Mouse (Mus musculus) kidney, embryonic 14.5 days (tissue): ENCODE measurements around the gene Tubb5. TPM values are rescaled to one million over a fixed set of nuclear protein-coding genes. Genes with fewer than 3 reads are reported as not detected.

Experiments
- microRNA-seq: library from miRNA; unstranded; fragments of <30 nt; microRNA quantifications from one replicate; pipeline ENCODE4, GENCODE M21; 2016
- polyA plus RNA-seq: library from polyadenylated mRNA; unstranded; fragments of >200 nt; fragmentation: Nextera tagmentation; extraction: Ambion mirVana; gene quantifications from 2 replicates; pipeline ENCODE4 v1.2.1, GENCODE M21; 2014

Gene Tubb5
- polyA plus RNA-seq, 1 experiment from 2014 or later = 1,103 TPM

Small RNAs within 50 kb of the gene (microRNA-seq; reads per million reads assigned to microRNA genes)
- gene Gm28033 = 0.84 reads per million

Other genes starting within 250 kb of the Tubb5 start
- 3.3 and 4.2 TPM in 2 replicates for gene Sfta2, start 236.8 kb downstream of the Tubb5 start, polyA plus RNA-seq
- gene Gm9573, start 211.7 kb downstream of the Tubb5 start, polyA plus RNA-seq = not detected in 2 replicates
- gene Mucl3, start 194.6 kb downstream of the Tubb5 start, polyA plus RNA-seq = 0.15 and 0.24 TPM in 2 replicates
- 9.5 and 16.8 TPM in 2 replicates for gene Vars2, start 170.7 kb downstream of the Tubb5 start, polyA plus RNA-seq
- 50.7 and 56.7 TPM in 2 replicates for gene Gtf2h4, start 164.6 kb downstream of the Tubb5 start, polyA plus RNA-seq
- gene Ddr1, start 133.7 kb downstream of the Tubb5 start, polyA plus RNA-seq = 34.6 and 52.0 TPM in 2 replicates
- 6.8 and 7.7 TPM in 2 replicates for gene Ier3, start 16.6 kb downstream of the Tubb5 start, polyA plus RNA-seq
- 35.9 and 36.1 TPM in 2 replicates for gene Flot1, start 15.1 kb downstream of the Tubb5 start, polyA plus RNA-seq
- 13.1 and 16.5 TPM in 2 replicates for gene Mdc1, start 3.2 kb upstream of the Tubb5 start, polyA plus RNA-seq
- 53.2 and 65.2 TPM in 2 replicates for gene Nrm, start 23.0 kb upstream of the Tubb5 start, polyA plus RNA-seq
- 19.1 and 21.1 TPM in 2 replicates for gene Ppp1r18, start 27.3 kb upstream of the Tubb5 start, polyA plus RNA-seq
- gene Dhx16, start 41.5 kb upstream of the Tubb5 start, polyA plus RNA-seq = 37.8 and 50.0 TPM in 2 replicates
- 36.2 and 41.5 TPM in 2 replicates for gene 2310061I04Rik, start 59.1 kb upstream of the Tubb5 start, polyA plus RNA-seq
- gene Atat1, start 71.8 kb upstream of the Tubb5 start, polyA plus RNA-seq = 76.5 and 92.2 TPM in 2 replicates
- gene Mrps18b, start 78.1 kb upstream of the Tubb5 start, polyA plus RNA-seq = 79.0 and 101 TPM in 2 replicates
- 30.6 and 44.7 TPM in 2 replicates for gene Ppp1r10, start 78.1 kb upstream of the Tubb5 start, polyA plus RNA-seq
- 74.6 and 97.8 TPM in 2 replicates for gene Abcf1, start 131.5 kb upstream of the Tubb5 start, polyA plus RNA-seq
- 35.0 and 44.5 TPM in 2 replicates for gene Gnl1, start 141.5 kb upstream of the Tubb5 start, polyA plus RNA-seq
- 34.5 and 40.1 TPM in 2 replicates for gene Prr3, start 141.9 kb upstream of the Tubb5 start, polyA plus RNA-seq
- gene H2-T24, start 182.3 kb upstream of the Tubb5 start, polyA plus RNA-seq = 2.5 and 4.0 TPM in 2 replicates
- 3.0 and 3.7 TPM in 2 replicates for gene H2-T23, start 194.5 kb upstream of the Tubb5 start, polyA plus RNA-seq
- gene H2-T22, start 204.4 kb upstream of the Tubb5 start, polyA plus RNA-seq = 11.2 and 12.0 TPM in 2 replicates
- gene Gm6034, start 204.7 kb upstream of the Tubb5 start, polyA plus RNA-seq = not detected in 2 replicates
- gene Gm11127, start 220.1 kb upstream of the Tubb5 start, polyA plus RNA-seq = not detected in 2 replicates